8 mouse cellular contexts compared by ENCODE assay signal in genomic region chrX:16618225-16619033, GRCm38 (mm10). TPM values are rescaled to one million over a fixed set of nuclear protein-coding genes. Genes with fewer than 3 reads are reported as not detected.
DNase-seq lines count a peak whose midpoint lies in the region; ATAC-seq and TF ChIP-seq lines count a peak whose summit lies in the region.

No protein-coding gene starts in this region.

- DNase-seq in cerebellum, adult 11 months: peak; percentile 87
- DNase-seq in heart, postnatal 10 days: peak; percentile 88
- peak; percentile 89 to 91 for DNase-seq in kidney, postnatal 4 days
- peak; percentile 86 for DNase-seq in neural tube, embryonic 11.5 days (ENCODE audit: low spot score)

- H3K27ac ChIP-seq in ES-Bruce4 (ENCODE audit: insufficient read depth, low read length): no peak overlapping the region
- peak overlapping the region; percentile 72 for H3K27ac ChIP-seq in forebrain, embryonic 13.5 days
- H3K27ac ChIP-seq in liver, embryonic 15.5 days (replicated peaks): peak overlapping the region; percentile 53
- H3K27ac ChIP-seq in neural tube, embryonic 11.5 days (ENCODE audit: low read depth, low read length): 0 out of 2 replicates have a peak overlapping the region, but pooled peaks have one; percentile 39
- peak overlapping the region; percentile 66 for H3K27ac ChIP-seq in stomach, embryonic 16.5 days (ENCODE audit: low read length)

- 17% methylated on average over 53 of the region's 60 CpGs for WGBS in forebrain, embryonic 13.5 days
- 12% methylated on average over 60 of the region's 60 CpGs for WGBS in liver, embryonic 15.5 days (ENCODE audit: insufficient replicate concordance)
- 15% methylated on average over 54 of the region's 60 CpGs for WGBS in neural tube, embryonic 11.5 days
- WGBS in stomach, embryonic 16.5 days: 12% methylated on average over 55 of the region's 60 CpGs

- peak overlapping the region; percentile 76 for H3K4me3 ChIP-seq in ES-Bruce4 (ENCODE audit: low read depth, low read length)
- peak overlapping the region; percentile 49 for H3K4me3 ChIP-seq in forebrain, embryonic 13.5 days
- peak overlapping the region; percentile 62 for H3K4me3 ChIP-seq in liver, embryonic 15.5 days (replicated peaks)
- peak overlapping the region; percentile 44 for H3K4me3 ChIP-seq in neural tube, embryonic 11.5 days (ENCODE audit: low read depth, low read length)
- H3K4me3 ChIP-seq in stomach, embryonic 16.5 days (replicated peaks; ENCODE audit: low read length): peak overlapping the region; percentile 51

- ATAC-seq in forebrain, embryonic 13.5 days: peak; percentile 96
- peak; percentile 94 for ATAC-seq in liver, embryonic 15.5 days (ENCODE audit: insufficient read depth)
- ATAC-seq in neural tube, embryonic 11.5 days (ENCODE audit: insufficient read depth, low FRiP score, low TSS enrichment): peak; percentile 95
- ATAC-seq in stomach, embryonic 16.5 days (ENCODE audit: insufficient read depth, low FRiP score): peak; percentile 96

- no peak for TF ChIP-seq EP300 in ES-Bruce4 (IDR thresholded peaks at IDR 0.05; ENCODE audit: insufficient read depth, low read depth, low read length)

- H3K9me3 ChIP-seq in ES-Bruce4 (replicated peaks; ENCODE audit: control insufficient read depth, insufficient read depth, low read length, poor library complexity, severe bottlenecking): no peaks in the 10 kb centered on the region
- H3K9me3 ChIP-seq in forebrain, embryonic 13.5 days (replicated peaks): no peaks in the 10 kb centered on the region
- no peaks in the 10 kb centered on the region for H3K9me3 ChIP-seq in liver, embryonic 15.5 days (replicated peaks)
- H3K9me3 ChIP-seq in neural tube, embryonic 11.5 days (ENCODE audit: control insufficient read depth, low read length): no peaks in the 10 kb centered on the region
- H3K9me3 ChIP-seq in stomach, embryonic 16.5 days (replicated peaks; ENCODE audit: control insufficient read depth, low read length): no peaks in the 10 kb centered on the region

- H3K4me2 ChIP-seq in forebrain, embryonic 13.5 days: peak overlapping the region; percentile 67
- peak overlapping the region; percentile 86 for H3K4me2 ChIP-seq in liver, embryonic 15.5 days
- peak overlapping the region; percentile 56 for H3K4me2 ChIP-seq in neural tube, embryonic 11.5 days (ENCODE audit: low read depth)
- H3K4me2 ChIP-seq in stomach, embryonic 16.5 days (ENCODE audit: low read depth, low read length): peak overlapping the region; percentile 59

- H3K9ac ChIP-seq in ES-Bruce4 (ENCODE audit: low read depth, poor library complexity, severe bottlenecking): peak overlapping the region; percentile 69
- peak overlapping the region; percentile 68 for H3K9ac ChIP-seq in forebrain, embryonic 13.5 days
- peak overlapping the region; percentile 35; the same call in 1 of the 2 replicates for H3K9ac ChIP-seq in liver, embryonic 15.5 days
- peak overlapping the region; percentile 49 for H3K9ac ChIP-seq in neural tube, embryonic 11.5 days (ENCODE audit: low read length)
- H3K9ac ChIP-seq in stomach, embryonic 16.5 days (ENCODE audit: low read length): peak overlapping the region; percentile 66

- H3K36me3 ChIP-seq in ES-Bruce4 (ENCODE audit: control insufficient read depth, insufficient read depth, low read length, poor library complexity, severe bottlenecking): no peaks in the 10 kb centered on the region
- no peaks in the 10 kb centered on the region for H3K36me3 ChIP-seq in forebrain, embryonic 13.5 days (ENCODE audit: poor library complexity, severe bottlenecking)
- no peaks in the 10 kb centered on the region for H3K36me3 ChIP-seq in liver, embryonic 15.5 days (replicated peaks)
- H3K36me3 ChIP-seq in neural tube, embryonic 11.5 days (ENCODE audit: control insufficient read depth, insufficient read depth, low read length): no peaks in the 10 kb centered on the region
- no peaks in the 10 kb centered on the region for H3K36me3 ChIP-seq in stomach, embryonic 16.5 days (ENCODE audit: control insufficient read depth, insufficient read depth, low read length)

- intact Hi-C loops in heart, postnatal 10 days (cut with DNase I): no loop called here

- H3K27me3 ChIP-seq in ES-Bruce4 (ENCODE audit: control insufficient read depth, insufficient read depth, low read length, poor library complexity, severe bottlenecking): no peaks in the 10 kb centered on the region
- no peaks in the 10 kb centered on the region for H3K27me3 ChIP-seq in forebrain, embryonic 13.5 days
- no peaks in the 10 kb centered on the region for H3K27me3 ChIP-seq in liver, embryonic 15.5 days
- H3K27me3 ChIP-seq in neural tube, embryonic 11.5 days (ENCODE audit: control insufficient read depth, insufficient read depth, low read length): no peaks in the 10 kb centered on the region
- H3K27me3 ChIP-seq in stomach, embryonic 16.5 days (ENCODE audit: control insufficient read depth, insufficient read depth, low read length): no peaks in the 10 kb centered on the region

- TF ChIP-seq POLR2A in ES-Bruce4 (IDR thresholded peaks at IDR 0.05; ENCODE audit: insufficient read depth, low read length): no peak

- H3K4me1 ChIP-seq in ES-Bruce4 (ENCODE audit: control insufficient read depth, insufficient read depth, low read length): no peaks in the 10 kb centered on the region
- H3K4me1 ChIP-seq in forebrain, embryonic 13.5 days: no peaks in the 10 kb centered on the region
- H3K4me1 ChIP-seq in liver, embryonic 15.5 days (replicated peaks): peaks cover 6% of the 10 kb centered on the region; the same call in 1 of the 2 replicates
- no peaks in the 10 kb centered on the region for H3K4me1 ChIP-seq in neural tube, embryonic 11.5 days (ENCODE audit: control insufficient read depth, insufficient read depth, low read length)
- no peaks in the 10 kb centered on the region for H3K4me1 ChIP-seq in stomach, embryonic 16.5 days (ENCODE audit: control insufficient read depth, insufficient read depth, low read length)

- TF ChIP-seq CTCF in ES-Bruce4 (IDR thresholded peaks at IDR 0.05; ENCODE audit: low read depth, low read length): no peak

RNA-seq across cellular contexts. Expression of gene Maoa, which starts 1.1 kb away (rescaled TPM):
- polyA plus RNA-seq in ES-Bruce4 (2011; ENCODE audit: insufficient read depth, insufficient read length, low read depth, missing spikeins): 23.0 and 23.8 TPM in 2 replicates
- polyA plus RNA-seq in forebrain, embryonic 13.5 days (2015; fragmentation: Nextera tagmentation; extraction: Ambion mirVana): 11.7 and 13.2 TPM in 2 replicates
- 1 to 10 TPM; 3.3 to 4.7 TPM for total RNA-seq in heart, postnatal 10 days (2021)
- polyA plus RNA-seq in liver, embryonic 15.5 days (2015; fragmentation: Nextera tagmentation; extraction: Ambion mirVana): 3.1 and 3.3 TPM in 2 replicates
- 13.6 and 13.8 TPM in 2 replicates for polyA plus RNA-seq in neural tube, embryonic 11.5 days (2014; fragmentation: Nextera tagmentation; extraction: Ambion mirVana)
- polyA plus RNA-seq in stomach, embryonic 16.5 days (2015; fragmentation: Nextera tagmentation; extraction: Ambion mirVana): 16.3 and 16.7 TPM in 2 replicates
